Mouse (Mus musculus) midbrain, embryonic 11.5 days (tissue): ENCODE measurements around the gene Necap2. TPM values are rescaled to one million over a fixed set of nuclear protein-coding genes. Genes with fewer than 3 reads are reported as not detected.

Experiments used
- ATAC-seq: fragments of 200-750 bp; cut with Nextera tagmentation; 2 replicates; pipeline ENCODE4 v1.8.0; 2017; ENCODE audit warnings: moderate TSS enrichment, moderate library complexity; ENCODE audit not compliant: low FRiP score
- DNase-seq: peaks from one replicate; pipeline ENCODE4 v3.0.0; 2015; ENCODE audit warnings: low spot score; ENCODE audit errors: missing footprints
- H3K27ac ChIP-seq: fragments of 300-500 bp; sonication (generic); 2 replicates; pipeline ENCODE4 v1.5.1; 2014; ENCODE audit warnings: low read depth, low read length
- H3K27me3 ChIP-seq: fragments of 300-500 bp; sonication (generic); 2 replicates; pipeline ENCODE4 v1.6.1; 2014; ENCODE audit warnings: mild to moderate bottlenecking, low read length, moderate library complexity, mixed read lengths; ENCODE audit not compliant: control insufficient read depth, insufficient read depth
- H3K36me3 ChIP-seq: fragments of 300-500 bp; sonication (generic); 2 replicates; pipeline ENCODE4 v1.6.1; 2014; ENCODE audit warnings: mild to moderate bottlenecking, low read length, moderate library complexity, mixed read lengths; ENCODE audit not compliant: control insufficient read depth, insufficient read depth
- H3K4me1 ChIP-seq: fragments of 300-500 bp; sonication (generic); 2 replicates; pipeline ENCODE4 v1.6.1; 2014; ENCODE audit warnings: low read length; ENCODE audit not compliant: control insufficient read depth, insufficient read depth
- H3K4me2 ChIP-seq: fragments of 300-500 bp; sonication (generic); 2 replicates; pipeline ENCODE4 v1.6.1; 2014; ENCODE audit warnings: mild to moderate bottlenecking, moderate library complexity
- H3K4me3 ChIP-seq: fragments of 300-500 bp; sonication (generic); 2 replicates; pipeline ENCODE4 v1.5.1; 2014; ENCODE audit warnings: low read depth, low read length
- H3K9ac ChIP-seq: fragments of 300-500 bp; sonication (generic); 2 replicates; pipeline ENCODE4 v1.6.1; 2014; ENCODE audit warnings: low read length
- H3K9me3 ChIP-seq: fragments of 300-500 bp; sonication (generic); 2 replicates; pipeline ENCODE4 v1.6.1; 2016; ENCODE audit warnings: low read length; ENCODE audit not compliant: control insufficient read depth
- WGBS: fragments of 180-500 bp; shearing (Covaris S2); extraction: QIAGEN DNeasy Blood & Tissue Kit; methylation state at CpG from one replicate; pipeline ENCODE4 v1.1.7; 2014; 5-methylcytosine and 5-hydroxymethylcytosine counted together
- polyA plus RNA-seq: library from polyadenylated mRNA; unstranded; fragments of >200 nt; fragmentation: Nextera tagmentation; extraction: Ambion mirVana; gene quantifications from 2 replicates; pipeline ENCODE4 v1.2.1, GENCODE M21; 2014

Gene Necap2
- polyA plus RNA-seq, 1 experiment from 2014 or later, result 43.5 TPM

DNA sequence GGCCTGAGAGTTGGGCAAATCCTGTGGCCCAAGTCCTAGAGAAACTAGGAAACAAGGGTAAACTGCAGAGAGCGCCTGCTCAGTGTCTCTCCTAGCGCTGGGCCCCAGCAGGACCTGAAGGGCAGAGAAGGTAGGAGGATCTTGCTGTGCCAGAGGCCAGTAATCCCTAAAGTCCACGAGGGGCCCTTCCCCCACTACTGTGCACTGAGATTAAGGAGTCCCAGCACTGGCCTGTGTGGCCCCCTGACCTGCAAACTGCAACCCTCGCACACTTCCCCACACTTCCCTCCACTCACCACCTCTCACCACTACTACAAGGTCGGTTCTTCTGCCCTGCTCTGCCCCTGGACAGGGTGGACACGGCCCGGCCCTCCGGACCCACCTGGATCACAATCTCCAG is 25.0 kb downstream of the Necap2 start:
- Histone ChIP-seq H3K4me1 (peaks cover 53% of the 10 kb centered on the region), H3K4me2 (peak overlapping the region; percentile 38), H3K9me3 (no peaks in the 10 kb centered on the region), H3K9ac (peak overlapping the region; percentile 47), H3K27ac (peak overlapping the region; percentile 75), H3K27me3 (no peaks in the 10 kb centered on the region), H3K4me3 (peak overlapping the region; percentile 5; the same call in 1 of the 2 replicates), H3K36me3 (peaks cover 2% of the 10 kb centered on the region; the same call in 1 of the 2 replicates)
- DNase-seq (peak; percentile 88), ATAC-seq (no peak; the same call in 1 of the 2 replicates)
- WGBS, result 24% methylated on average over 8 of the region's 8 CpGs

DNA sequence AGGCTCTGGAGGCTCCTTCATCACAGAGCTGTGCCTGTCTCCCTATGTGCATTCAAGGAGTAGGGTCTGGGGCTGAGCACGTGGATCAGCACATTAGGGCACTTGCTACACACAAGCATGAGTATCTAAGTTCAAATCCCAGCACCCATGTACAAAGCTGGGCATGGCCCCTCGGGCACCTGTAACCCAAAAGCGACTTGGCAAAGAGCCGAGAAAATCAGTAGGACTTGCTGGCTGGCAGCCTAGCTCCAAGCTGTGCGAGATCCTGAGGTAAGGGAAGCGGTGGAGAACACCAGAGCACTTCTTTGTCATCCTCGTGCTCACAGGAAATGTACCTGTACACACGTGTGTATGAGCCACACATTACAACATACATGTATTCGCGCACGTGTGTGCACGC is 25.7 kb downstream of the Necap2 start:
- H3K4me1 ChIP-seq, result peaks cover 55% of the 10 kb centered on the region
- ATAC-seq, result no peak
- no peak overlapping the region for H3K4me3 ChIP-seq
- no peak overlapping the region for H3K27ac ChIP-seq
- H3K27me3 ChIP-seq, result no peaks in the 10 kb centered on the region
- 74% methylated on average over 12 of the region's 12 CpGs for WGBS
- peak overlapping the region; percentile 22; the same call in 1 of the 2 replicates for H3K9ac ChIP-seq
- no peak for DNase-seq
- no peaks in the 10 kb centered on the region for H3K9me3 ChIP-seq
- H3K4me2 ChIP-seq, result no peak overlapping the region
- peaks cover 2% of the 10 kb centered on the region; the same call in 1 of the 2 replicates for H3K36me3 ChIP-seq

DNA sequence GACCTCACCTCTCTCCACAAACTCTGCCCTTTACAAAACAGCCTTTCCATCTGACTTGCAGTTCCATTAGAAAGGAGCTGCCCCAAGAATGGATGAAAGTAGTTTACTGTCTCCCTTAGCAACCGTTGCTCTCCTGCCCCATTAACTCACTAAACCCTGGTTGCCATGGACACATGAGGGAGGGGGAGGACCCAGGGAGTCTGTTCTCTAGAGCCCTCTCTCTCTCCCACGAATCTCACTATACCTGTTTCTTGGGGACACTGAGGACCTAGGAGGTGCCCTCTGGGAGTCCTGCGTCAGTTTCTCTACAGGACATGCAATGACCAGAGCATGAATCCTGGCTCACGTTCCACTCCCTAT is 28.7 kb downstream of the Necap2 start:
- peak overlapping the region; percentile 89 for H3K27ac ChIP-seq
- H3K27me3 ChIP-seq, result no peaks in the 10 kb centered on the region
- H3K9ac ChIP-seq, result no peak overlapping the region
- ATAC-seq, result peak; percentile 68
- H3K4me1 ChIP-seq, result peaks cover 51% of the 10 kb centered on the region
- H3K4me2 ChIP-seq, result peak overlapping the region; percentile 26; the same call in 1 of the 2 replicates
- 20% methylated on average over 4 of the region's 4 CpGs for WGBS
- H3K4me3 ChIP-seq, result no peak overlapping the region
- H3K36me3 ChIP-seq, result peaks cover 6% of the 10 kb centered on the region
- DNase-seq, result peak; percentile 97
- no peaks in the 10 kb centered on the region for H3K9me3 ChIP-seq

DNA sequence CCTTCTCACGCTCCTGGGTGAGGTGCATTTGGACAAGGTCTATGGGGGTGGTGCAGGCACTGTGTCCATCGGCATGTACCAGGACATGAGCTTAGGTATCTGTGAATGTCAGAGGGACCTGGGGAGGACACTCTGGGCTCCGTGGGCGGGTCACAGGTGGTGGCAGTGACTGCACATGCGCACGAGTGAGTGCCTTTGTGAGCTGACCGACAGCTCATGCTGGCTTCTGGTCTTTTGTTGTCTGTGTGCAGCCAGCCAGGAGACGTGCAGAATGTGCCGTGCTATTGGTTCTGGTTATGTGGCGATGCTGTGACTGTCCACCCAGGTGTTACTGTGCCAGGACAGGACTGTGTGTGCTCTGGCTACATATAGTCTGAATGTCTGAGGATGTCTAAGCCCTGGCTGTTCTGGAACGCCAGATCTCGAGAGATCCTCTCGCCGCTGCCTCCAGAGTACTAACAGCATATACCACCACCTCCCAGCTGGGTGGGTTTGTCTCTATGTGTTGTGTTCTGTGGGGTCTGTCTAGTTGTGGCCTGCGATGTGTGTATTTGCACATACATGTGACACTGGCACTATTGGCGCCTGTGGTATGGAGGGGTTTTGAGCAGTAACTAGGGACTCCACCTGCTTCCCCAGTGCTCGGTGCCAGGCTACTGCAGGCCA is 29.2 kb downstream of the Necap2 start:
- no peaks in the 10 kb centered on the region for H3K27me3 ChIP-seq
- no peak overlapping the region for H3K4me3 ChIP-seq
- H3K4me2 ChIP-seq, result peak overlapping the region; percentile 26; the same call in 1 of the 2 replicates
- DNase-seq (peak; percentile 89), ATAC-seq (peak; percentile 26)
- H3K27ac ChIP-seq, result peak overlapping the region; percentile 89
- peaks cover 46% of the 10 kb centered on the region for H3K4me1 ChIP-seq
- WGBS, result 35% methylated on average over 17 of the region's 17 CpGs
- peak overlapping the region; percentile 2 for H3K9ac ChIP-seq
- H3K36me3 ChIP-seq, result peaks cover 6% of the 10 kb centered on the region
- H3K9me3 ChIP-seq, result no peaks in the 10 kb centered on the region

DNA sequence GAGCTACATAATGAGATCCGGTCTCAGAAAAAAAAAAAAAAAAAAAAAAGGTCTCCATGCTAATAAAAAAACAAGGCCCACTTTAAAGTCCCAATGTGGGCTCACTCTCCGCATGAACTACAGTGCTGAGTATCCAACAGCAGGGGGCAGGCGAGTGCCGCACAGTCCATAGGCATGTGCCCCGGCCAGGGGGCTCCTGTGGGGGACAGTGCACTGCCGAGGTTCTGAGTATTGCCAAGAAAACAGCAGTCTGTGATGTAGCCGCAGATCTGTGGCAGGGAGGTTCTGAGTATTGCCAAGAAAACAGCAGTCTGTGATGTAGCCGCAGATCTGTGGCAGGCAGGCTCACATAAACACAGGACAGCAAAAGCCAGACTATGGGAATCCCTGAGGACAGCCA is 33.3 kb downstream of the Necap2 start:
- Histone ChIP-seq H3K27ac (no peak overlapping the region), H3K27me3 (no peaks in the 10 kb centered on the region), H3K4me3 (no peak overlapping the region), H3K36me3 (peaks cover 8% of the 10 kb centered on the region), H3K4me1 (peaks cover 17% of the 10 kb centered on the region), H3K9me3 (no peaks in the 10 kb centered on the region), H3K9ac (no peak overlapping the region), H3K4me2 (no peak overlapping the region)
- DNase-seq (peak; percentile 95), ATAC-seq (peak; percentile 61; the same call in 1 of the 2 replicates)
- WGBS, result 22% methylated on average over 8 of the region's 8 CpGs

DNA sequence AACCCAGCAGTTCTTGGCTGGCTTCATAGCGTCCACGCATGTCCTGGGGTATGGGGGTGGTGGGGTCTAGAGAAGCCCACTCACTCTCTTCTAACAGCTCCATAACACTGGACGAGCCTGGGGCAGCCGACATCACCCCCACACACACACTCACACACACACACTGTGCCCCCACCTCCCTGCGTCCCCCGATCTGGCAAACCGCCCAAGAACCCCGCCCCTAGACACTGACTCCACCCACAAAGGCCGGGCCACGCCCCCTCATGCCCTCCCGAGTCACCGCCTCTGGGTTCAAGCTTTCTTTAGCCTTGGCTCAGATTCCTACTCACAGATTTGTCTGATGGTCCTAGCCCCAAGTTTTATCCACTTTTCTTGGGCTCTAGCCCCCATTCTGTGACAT is 37.0 kb downstream of the Necap2 start:
- H3K27ac ChIP-seq, result no peak overlapping the region

DNA sequence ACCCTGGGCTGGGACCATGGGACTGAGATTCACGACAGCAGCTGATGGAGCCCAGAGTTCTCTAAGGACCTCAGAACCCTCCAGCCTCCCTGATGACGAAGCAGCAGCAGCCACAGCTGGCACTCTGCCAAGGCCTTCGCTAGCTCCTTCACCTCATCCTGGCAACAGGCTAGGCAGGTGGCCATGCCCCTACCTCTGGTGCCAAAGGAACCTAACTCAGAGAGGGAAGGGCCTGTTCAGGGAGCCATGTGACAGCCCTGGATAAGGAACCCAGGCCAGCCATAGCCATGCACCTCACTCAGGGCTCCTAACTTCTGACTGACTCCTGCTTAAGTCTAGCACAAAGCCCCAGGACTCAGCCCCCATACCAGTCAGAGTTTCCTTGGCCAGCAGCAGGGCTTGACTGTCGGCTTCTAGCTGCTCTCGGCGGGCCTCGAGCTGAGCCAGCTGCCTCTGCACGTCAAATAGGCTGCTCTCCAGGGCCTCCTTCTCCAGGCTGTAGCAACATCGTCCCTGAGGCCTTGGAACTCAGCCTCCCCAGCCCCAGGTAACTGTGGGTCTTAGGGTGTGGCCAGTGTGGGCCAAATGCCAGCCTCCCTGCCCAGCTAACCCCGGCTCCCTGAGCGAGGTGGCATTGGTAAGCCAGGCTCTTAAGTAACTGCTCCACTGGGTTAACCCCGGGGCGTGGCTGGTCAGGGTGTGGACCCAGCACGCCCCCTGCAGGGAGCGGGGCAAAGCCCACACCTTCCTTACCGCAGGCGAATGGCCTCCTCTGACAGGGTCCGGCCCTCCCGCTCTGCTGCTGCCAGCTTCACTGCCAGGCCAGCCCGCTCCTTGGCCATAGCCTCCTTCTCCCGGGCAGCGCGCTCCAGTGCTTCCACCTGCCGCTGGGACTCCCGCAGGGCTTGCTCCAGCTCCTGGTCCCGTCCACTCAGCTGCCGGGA is 44.3 kb downstream of the Necap2 start:
- Histone ChIP-seq H3K9ac (no peak overlapping the region), H3K36me3 (peaks cover 11% of the 10 kb centered on the region), H3K9me3 (no peaks in the 10 kb centered on the region), H3K27ac (no peak overlapping the region), H3K4me3 (no peak overlapping the region), H3K27me3 (no peaks in the 10 kb centered on the region), H3K4me2 (no peak overlapping the region), H3K4me1 (no peaks in the 10 kb centered on the region)
- ATAC-seq (no peak), DNase-seq (no peak)
- WGBS, result 85% methylated on average over 27 of the region's 27 CpGs

More for the DNA sequence above, 37.0 kb downstream of the Necap2 start:
- Histone ChIP-seq H3K9me3 (no peaks in the 10 kb centered on the region), H3K4me1 (no peaks in the 10 kb centered on the region), H3K9ac (no peak overlapping the region), H3K4me2 (no peak overlapping the region), H3K4me3 (no peak overlapping the region), H3K27me3 (no peaks in the 10 kb centered on the region), H3K36me3 (peaks cover 8% of the 10 kb centered on the region; the same call in 1 of the 2 replicates)
- 64% methylated on average over 12 of the region's 12 CpGs for WGBS
- ATAC-seq (no peak), DNase-seq (no peak)

DNA sequence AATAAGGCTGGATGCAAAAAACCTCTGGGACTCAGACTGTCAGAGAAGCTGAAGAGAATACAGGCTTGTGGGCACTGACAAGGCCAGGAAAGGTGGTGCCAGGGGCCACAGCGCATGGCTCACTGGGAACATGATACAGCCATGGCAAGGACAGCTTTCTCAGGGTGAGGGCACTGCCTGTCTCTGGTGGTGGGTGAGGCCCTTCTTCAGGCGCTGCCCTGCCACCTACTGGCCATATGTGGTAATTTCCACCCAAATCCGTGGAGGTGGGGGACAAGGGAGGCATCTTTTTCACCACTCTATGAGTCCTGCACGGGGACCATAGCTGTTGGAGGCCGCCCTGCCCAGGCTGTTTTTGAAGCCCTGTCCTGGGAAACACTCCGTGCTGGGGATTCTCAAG is 46.4 kb downstream of the Necap2 start:
- WGBS, result 19% methylated on average over 6 of the region's 6 CpGs
- no peak overlapping the region for H3K4me2 ChIP-seq
- H3K27me3 ChIP-seq, result no peaks in the 10 kb centered on the region
- peaks cover 11% of the 10 kb centered on the region for H3K36me3 ChIP-seq
- no peaks in the 10 kb centered on the region for H3K4me1 ChIP-seq
- peak; percentile 65 for ATAC-seq
- no peaks in the 10 kb centered on the region for H3K9me3 ChIP-seq
- H3K9ac ChIP-seq, result no peak overlapping the region
- H3K27ac ChIP-seq, result no peak overlapping the region
- H3K4me3 ChIP-seq, result no peak overlapping the region
- DNase-seq, result peak; percentile 99
